Mouse (Mus musculus) spleen, adult 2 months (tissue): ENCODE data around the gene Ndst2. TPM values are rescaled to one million over a fixed set of nuclear protein-coding genes. Genes with fewer than 3 reads are reported as not detected.
A peak's percentile ranks its signal among the peaks of the same experiment; 100 is the strongest.

Experiments
- DNase-seq, 2 experiments: peaks; one replicate each; pipeline versions ENCODE4 v3.0.0 to v3.0.0-alpha.2; 2012 to 2021; ENCODE audit warnings: low spot score in 2 of 2, low read depth in 1 of 2
- H3K27ac ChIP-seq: fragments of 200-500 bp; 2 replicates; pipeline ENCODE4 v1.5.1; 2012; ENCODE audit warnings: low read length, inconsistent platforms; ENCODE audit not compliant: insufficient read depth
- H3K27me3 ChIP-seq: fragments of 200-500 bp; 2 replicates; pipeline ENCODE4 v1.6.1; 2012; ENCODE audit warnings: mild to moderate bottlenecking, moderate library complexity, low read length, inconsistent platforms; ENCODE audit not compliant: control insufficient read depth, insufficient read depth
- H3K36me3 ChIP-seq: fragments of 200-500 bp; 2 replicates; pipeline ENCODE4 v1.6.1; 2012; ENCODE audit warnings: mild to moderate bottlenecking, low read length, inconsistent platforms; ENCODE audit not compliant: control insufficient read depth, insufficient read depth
- H3K4me1 ChIP-seq: fragments of 200-500 bp; 2 replicates; pipeline ENCODE4 v1.6.1; 2011; ENCODE audit warnings: inconsistent platforms; ENCODE audit not compliant: control insufficient read depth, insufficient read depth, insufficient read length
- H3K4me3 ChIP-seq: fragments of 200-500 bp; 2 replicates; pipeline ENCODE4 v1.5.1; 2011; ENCODE audit warnings: mild to moderate bottlenecking, inconsistent platforms; ENCODE audit not compliant: insufficient read depth, insufficient read length; ENCODE audit errors: extremely low read depth
- CTCF ChIP-seq: fragments of 200-500 bp; IDR thresholded peaks from 2 replicates; pipeline ENCODE4 v1.5.1; 2011; ENCODE audit warnings: mild to moderate bottlenecking, inconsistent platforms; ENCODE audit not compliant: insufficient read depth, insufficient read length, insufficient replicate concordance; ENCODE audit errors: extremely low read depth
- POLR2A ChIP-seq: fragments of 200-500 bp; IDR thresholded peaks from 2 replicates; pipeline ENCODE4 v1.6.1; 2011; ENCODE audit warnings: low read depth, low read length, inconsistent platforms
- WGBS: fragments of 180-500 bp; shearing (Covaris S2); methylation state at CpG from one replicate; pipeline ENCODE4 v1.1.7; 2018; 5-methylcytosine and 5-hydroxymethylcytosine counted together
- polyA plus RNA-seq: library from polyadenylated mRNA; depleted of rRNA; stranded (reverse); fragments of >200 nt; gene quantifications from 2 replicates; pipeline ENCODE4 v1.2.3, GENCODE M21; 2012

Ndst2 gene
- polyA plus RNA-seq, 1 experiment, result 41.6 TPM

GRCm38 (mm10) chr14:20772808-20773207, 38.4 kb upstream of the Ndst2 start:
- peaks cover under 1% of the 10 kb centered on the region for H3K36me3 ChIP-seq
- no peak for DNase-seq
- no peak overlapping the region for H3K27ac ChIP-seq
- H3K4me1 ChIP-seq, result peaks cover 3% of the 10 kb centered on the region; the same call in 1 of the 2 replicates
- WGBS, result 30% methylated on average over 6 of the region's 6 CpGs
- no peaks in the 10 kb centered on the region for H3K27me3 ChIP-seq
- TF ChIP-seq CTCF (no peak), POLR2A (no peak)
- no peak overlapping the region for H3K4me3 ChIP-seq

- peaks cover 3% of the 10 kb centered on the region; the same call in 1 of the 2 replicates for H3K4me1 ChIP-seq
- H3K36me3 ChIP-seq, result no peaks in the 10 kb centered on the region
- WGBS, result 92% methylated on average over 3 of the region's 3 CpGs
- H3K4me3 ChIP-seq, result no peak overlapping the region
- TF ChIP-seq CTCF (no peak), POLR2A (no peak)
- DNase-seq, result no peak
- H3K27ac ChIP-seq, result no peak overlapping the region
- no peaks in the 10 kb centered on the region for H3K27me3 ChIP-seq
Measured at GRCm38 (mm10) chr14:20771941-20772340, 37.6 kb upstream of the Ndst2 start.

- H3K27me3 ChIP-seq, result no peaks in the 10 kb centered on the region
- DNase-seq, result no peak
- peaks cover 8% of the 10 kb centered on the region for H3K36me3 ChIP-seq
- 84% methylated on average over 5 of the region's 5 CpGs for WGBS
- H3K4me3 ChIP-seq, result no peak overlapping the region
- no peak overlapping the region for H3K27ac ChIP-seq
- peaks cover 3% of the 10 kb centered on the region; the same call in 1 of the 2 replicates for H3K4me1 ChIP-seq
- no peak for TF ChIP-seq CTCF
- TF ChIP-seq POLR2A, result no peak
Measured at GRCm38 (mm10) chr14:20768581-20768980, 34.2 kb upstream of the Ndst2 start.

GRCm38 (mm10) chr14:20767936-20768335, 33.6 kb upstream of the Ndst2 start:
- TF ChIP-seq CTCF (no peak), POLR2A (no peak)
- Histone ChIP-seq H3K27ac (no peak overlapping the region), H3K27me3 (no peaks in the 10 kb centered on the region), H3K4me1 (peaks cover 2% of the 10 kb centered on the region; the same call in 1 of the 2 replicates), H3K4me3 (no peak overlapping the region), H3K36me3 (peaks cover 11% of the 10 kb centered on the region)
- 92% methylated on average over 7 of the region's 7 CpGs for WGBS
- no peak for DNase-seq

- peak; percentile 37 to 76 for DNase-seq
- WGBS, result 27% methylated on average over 12 of the region's 12 CpGs
- H3K36me3 ChIP-seq, result peaks cover 13% of the 10 kb centered on the region
- no peak for TF ChIP-seq POLR2A
- peak; percentile 98 for TF ChIP-seq CTCF
- H3K4me3 ChIP-seq, result no peak overlapping the region
- H3K27ac ChIP-seq, result no peak overlapping the region
- H3K27me3 ChIP-seq, result no peaks in the 10 kb centered on the region
- no peaks in the 10 kb centered on the region for H3K4me1 ChIP-seq
Measured at GRCm38 (mm10) chr14:20765642-20766258, 31.4 kb upstream of the Ndst2 start.

- peaks cover 21% of the 10 kb centered on the region for H3K36me3 ChIP-seq
- no peak for DNase-seq
- no peak overlapping the region for H3K27ac ChIP-seq
- WGBS, result 92% methylated on average over 5 of the region's 5 CpGs
- H3K4me3 ChIP-seq, result no peak overlapping the region
- no peaks in the 10 kb centered on the region for H3K27me3 ChIP-seq
- H3K4me1 ChIP-seq, result no peaks in the 10 kb centered on the region
- TF ChIP-seq CTCF (no peak), POLR2A (no peak)
Measured at GRCm38 (mm10) chr14:20764942-20765341, 30.6 kb upstream of the Ndst2 start.

GRCm38 (mm10) chr14:20758768-20759435, 24.5 kb upstream of the Ndst2 start:
- 88% methylated on average over 8 of the region's 8 CpGs for WGBS
- H3K4me1 ChIP-seq, result no peaks in the 10 kb centered on the region
- H3K27me3 ChIP-seq, result no peaks in the 10 kb centered on the region
- no peak overlapping the region for H3K27ac ChIP-seq
- H3K4me3 ChIP-seq, result no peak overlapping the region
- TF ChIP-seq POLR2A (no peak), CTCF (no peak)
- H3K36me3 ChIP-seq, result peaks cover 31% of the 10 kb centered on the region
- DNase-seq, result no peak
